Comparison of ENCODE assay signal across 9 mouse cellular contexts in the genomic region with DNA sequence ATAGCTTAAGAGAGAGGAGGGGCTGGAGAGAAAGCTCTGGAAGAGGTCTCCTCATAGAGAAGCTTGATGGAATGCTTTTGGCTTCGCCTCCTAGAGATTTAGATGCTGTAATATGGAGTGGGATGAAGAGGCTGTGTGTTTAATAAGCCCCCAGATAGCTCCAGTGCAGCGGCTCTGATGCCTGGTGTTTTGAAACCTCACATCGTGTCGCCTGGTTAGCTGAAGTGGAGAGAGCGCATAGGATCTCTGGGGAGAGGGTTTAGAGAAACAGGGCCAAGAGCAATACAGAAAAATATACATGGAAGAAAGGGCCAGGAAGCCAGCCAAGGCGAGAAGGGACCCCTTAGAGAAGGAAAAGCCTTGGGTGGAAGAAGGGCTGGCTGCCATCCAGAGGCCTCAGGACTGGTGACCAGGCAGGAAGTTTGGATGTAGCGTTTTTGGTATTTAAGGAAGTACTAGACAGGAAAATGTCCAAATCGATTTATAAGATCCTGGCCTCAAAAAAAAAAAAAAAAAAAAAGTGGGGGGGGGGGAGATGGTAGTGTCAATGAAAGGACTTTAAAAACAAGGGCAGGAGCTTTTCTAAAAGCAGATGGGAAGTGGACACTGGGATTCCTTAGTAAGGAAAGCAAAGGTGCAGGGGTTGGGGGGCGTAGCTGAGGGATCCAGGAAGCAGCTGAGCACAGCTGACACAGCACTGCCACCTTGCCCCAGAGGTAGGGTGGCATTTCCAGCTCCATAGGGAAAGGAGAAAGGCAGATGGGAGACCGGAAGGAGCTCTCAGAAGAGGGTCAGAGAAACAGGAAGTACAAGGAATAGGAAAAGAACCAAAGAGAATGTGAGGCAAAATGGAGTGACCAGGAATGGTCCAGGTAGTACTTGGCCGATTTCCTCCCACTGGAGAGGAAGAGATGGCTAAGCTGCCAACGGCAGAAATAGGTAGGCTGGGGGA. TPM values are rescaled to one million over a fixed set of nuclear protein-coding genes. Genes with fewer than 3 reads are reported as not detected.
DNase-seq lines count a peak whose midpoint lies in the region; ATAC-seq lines count a peak whose summit lies in the region.
"Had no signal": no experiment of that assay in that cellular context is flagged by ENCODE, and none has a peak within 500 bp of the region (broad histone marks: within the 10 kb centered on the region; RNA-seq: fewer than 3 reads in every experiment).

No protein-coding gene starts in this region.

- peak; percentile 49 for DNase-seq in adrenal gland, postnatal 10 days
- DNase-seq in adrenal gland, adult 18-20 months (ENCODE audit: low spot score in 2 of 2), result no peak
- DNase-seq in lung, postnatal 25 days (ENCODE audit: low spot score), result no peak
- DNase-seq in heart, postnatal 4 days, result peak; percentile 65
- peak; percentile 55 for DNase-seq in lung, postnatal 10 days
- no peak for DNase-seq in right cerebral cortex, postnatal 10 days (ENCODE audit: low spot score in 2 of 2)
- DNase-seq in frontal cortex, adult 2 months (ENCODE audit: extremely low spot score in 1 of 2, low spot score in 1 of 2), result no peak

- H3K36me3 ChIP-seq in lung, embryonic 15.5 days, result peaks cover 19% of the 10 kb centered on the region; the same call in 1 of the 2 replicates

- no peak overlapping the region for H3K4me2 ChIP-seq in lung, embryonic 15.5 days

- WGBS in lung, embryonic 15.5 days, result 44% methylated on average over 12 of the region's 12 CpGs

- peaks cover 22% of the 10 kb centered on the region for H3K4me1 ChIP-seq in lung, embryonic 15.5 days

- peak overlapping the region; percentile 69 for H3K27ac ChIP-seq in lung, embryonic 15.5 days

- no peaks in the 10 kb centered on the region for H3K9me3 ChIP-seq in lung, embryonic 15.5 days

- peak; percentile 66; the same call in 1 of the 2 replicates for ATAC-seq in lung, embryonic 15.5 days (ENCODE audit: borderline replicate concordance, extremely low read depth, low FRiP score, low TSS enrichment)

- no peaks in the 10 kb centered on the region; the same call in 1 of the 2 replicates for H3K27me3 ChIP-seq in lung, embryonic 15.5 days

- no peak overlapping the region for H3K4me3 ChIP-seq in lung, embryonic 15.5 days

- no peak overlapping the region for H3K9ac ChIP-seq in lung, embryonic 15.5 days

RNA-seq across cellular contexts. Expression of a gene that starts 11.0 kb away (rescaled TPM):
- total RNA-seq in adrenal gland, postnatal 10 days (2021), result under 1 TPM; 0.36 to 0.51 TPM
- total RNA-seq in adrenal gland, adult 18-20 months (2021), result under 1 TPM; 0.17 to 0.67 TPM
- 1.1 and 1.5 TPM in 2 replicates for polyA plus RNA-seq in lung, embryonic 15.5 days (2015; fragmentation: Nextera tagmentation; extraction: Ambion mirVana)
- under 1 TPM in 1 of 2 experiments, not detected in 1; 0.17 TPM for total RNA-seq in heart, postnatal 4 days (2021)
- 3.2 TPM in 2 replicates for polyA plus RNA-seq in frontal cortex, adult 2 months (2012; rRNA removed)
- total RNA-seq: hematopoietic stem cell, adult 5-6 weeks had no signal

RNA-seq across cellular contexts. Expression of a gene that starts 13.4 kb away (rescaled TPM):
- 1 to 10 TPM; 1.5 to 2.6 TPM for total RNA-seq in adrenal gland, postnatal 10 days (2021)
- total RNA-seq in adrenal gland, adult 18-20 months (2021), result under 1 TPM; 0.58 to 0.93 TPM
- 6.4 and 7.2 TPM in 2 replicates for polyA plus RNA-seq in lung, embryonic 15.5 days (2015; fragmentation: Nextera tagmentation; extraction: Ambion mirVana)
- 1 to 10 TPM; 3.3 to 3.5 TPM for total RNA-seq in heart, postnatal 4 days (2021)
- 26.1 and 26.4 TPM in 2 replicates for polyA plus RNA-seq in frontal cortex, adult 2 months (2012; rRNA removed)

RNA-seq across cellular contexts. Expression of a gene that starts 14.3 kb away (rescaled TPM):
- 10 to 100 TPM; 11.9 to 16.5 TPM for total RNA-seq in adrenal gland, postnatal 10 days (2021)
- total RNA-seq in adrenal gland, adult 18-20 months (2021), result 1 to 10 TPM; 8.3 to 8.6 TPM
- polyA plus RNA-seq in lung, embryonic 15.5 days (2015; fragmentation: Nextera tagmentation; extraction: Ambion mirVana), result 10.6 and 11.9 TPM in 2 replicates
- total RNA-seq in heart, postnatal 4 days (2021), result 10 to 100 TPM in 1 of 2 experiments, 1 to 10 TPM in 1; 9.0 to 10.4 TPM
- 3.8 and 4.2 TPM in 2 replicates for polyA plus RNA-seq in frontal cortex, adult 2 months (2012; rRNA removed)

RNA-seq across cellular contexts. Expression of a gene that starts 35.9 kb away (rescaled TPM):
- 10 to 100 TPM; 43.7 to 45.4 TPM for total RNA-seq in adrenal gland, postnatal 10 days (2021)
- total RNA-seq in adrenal gland, adult 18-20 months (2021), result 10 to 100 TPM; 55.6 to 69.6 TPM
- polyA plus RNA-seq in lung, embryonic 15.5 days (2015; fragmentation: Nextera tagmentation; extraction: Ambion mirVana), result 110 and 116 TPM in 2 replicates
- 10 to 100 TPM; 29.8 to 32.3 TPM for total RNA-seq in heart, postnatal 4 days (2021)
- 73.1 and 74.3 TPM in 2 replicates for polyA plus RNA-seq in frontal cortex, adult 2 months (2012; rRNA removed)

RNA-seq across cellular contexts. Expression of a gene that starts 35.9 kb away (rescaled TPM):
- total RNA-seq in adrenal gland, postnatal 10 days (2021), result 1 to 10 TPM; 5.9 to 7.9 TPM
- total RNA-seq in adrenal gland, adult 18-20 months (2021), result 1 to 10 TPM; 3.1 to 3.8 TPM
- 1.6 and 2.8 TPM in 2 replicates for polyA plus RNA-seq in lung, embryonic 15.5 days (2015; fragmentation: Nextera tagmentation; extraction: Ambion mirVana)
- 1 to 10 TPM; 2.5 to 2.7 TPM for total RNA-seq in heart, postnatal 4 days (2021)
- polyA plus RNA-seq in frontal cortex, adult 2 months (2012; rRNA removed), result 3.5 and 4.8 TPM in 2 replicates

Comparison
In these comparisons a context has a peak if more than half of its experiments do, and no peak if none do; other contexts are left out.
1. DNase-seq: peak in adrenal gland, postnatal 10 days (single experiment), heart, postnatal 4 days (single experiment) and lung, postnatal 10 days (single experiment); none in adrenal gland, adult 18-20 months (0 of 2), lung, postnatal 25 days (single experiment), right cerebral cortex, postnatal 10 days (0 of 2) and frontal cortex, adult 2 months (0 of 2).